Mouse (Mus musculus) frontal cortex, adult 2 months (tissue): ENCODE measurements around the gene Nckap1l. TPM values are rescaled to one million over a fixed set of nuclear protein-coding genes. Genes with fewer than 3 reads are reported as not detected.

Experiments used
- DNase-seq, 2 experiments: peaks; one replicate each; pipeline ENCODE4 v3.0.0; 2022; ENCODE audit warnings: low spot score in 1 of 2; ENCODE audit errors: extremely low spot score in 1 of 2
- polyA plus RNA-seq: library from polyadenylated mRNA; depleted of rRNA; stranded (reverse); fragments of >200 nt; gene quantifications from 2 replicates; pipeline ENCODE4 v1.2.3, GENCODE M21; 2012

Nckap1l gene
- polyA plus RNA-seq, 1 experiment, result 7.6 TPM

DNA sequence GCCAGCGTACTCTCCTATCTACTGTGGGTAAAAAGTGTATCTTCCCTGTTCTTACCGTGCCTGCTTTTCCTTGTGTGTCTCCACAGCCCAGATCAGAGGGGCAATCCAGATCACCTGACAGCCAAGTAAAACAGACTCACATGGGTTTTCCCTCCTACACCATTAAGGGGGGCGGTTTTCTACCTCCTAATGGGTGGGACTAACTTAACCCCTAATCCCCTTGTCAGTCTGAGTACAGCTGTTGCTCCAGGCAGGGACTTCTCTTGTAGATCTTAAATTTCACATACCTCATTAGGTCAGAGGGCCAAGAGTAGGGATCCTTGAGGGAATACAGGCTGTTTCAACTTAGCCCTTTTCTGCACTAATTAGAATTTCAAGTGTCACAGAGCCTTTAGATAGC lies 44.6 kb downstream of the Nckap1l start:
- DNase-seq, result no peak

DNA sequence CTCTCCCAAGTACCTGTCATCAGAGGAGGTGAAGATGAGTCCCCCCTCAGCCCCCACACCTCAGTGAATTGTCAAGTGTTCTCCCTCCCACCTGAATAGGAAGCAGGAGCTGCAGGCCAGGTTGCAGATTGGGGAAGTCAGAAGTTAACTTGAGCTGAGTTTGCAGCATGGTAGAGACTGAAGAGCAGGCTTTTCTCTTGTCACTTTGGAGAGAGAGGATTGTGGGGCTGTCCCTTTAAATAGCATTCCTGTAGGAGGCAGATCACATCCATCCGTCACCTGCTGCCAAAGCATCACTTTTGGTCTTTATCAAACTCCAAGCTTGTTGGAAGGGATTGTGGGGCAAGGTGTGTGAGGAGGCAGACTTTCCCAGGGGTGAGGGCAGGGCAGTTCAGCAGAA lies 47.1 kb downstream of the Nckap1l start:
- no peak for DNase-seq

DNA sequence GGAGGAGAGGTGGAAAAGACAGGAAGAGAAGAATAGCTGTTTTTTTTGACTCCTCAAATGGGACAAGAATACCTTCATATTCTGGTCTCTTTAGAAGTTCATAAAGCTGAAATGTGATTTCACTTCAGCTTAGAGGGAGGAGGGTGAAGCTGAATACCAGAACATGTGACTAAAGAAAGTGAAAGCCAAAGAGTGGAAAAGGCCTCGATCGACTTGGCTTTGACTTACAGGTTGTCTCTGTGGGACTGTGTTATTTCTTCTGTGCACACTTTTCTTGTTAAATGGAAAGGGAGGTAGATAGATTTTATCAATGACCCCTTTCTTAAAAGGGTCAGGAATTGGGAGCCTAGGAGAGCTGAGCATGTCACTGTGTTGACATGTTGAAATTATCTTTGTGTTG lies 47.6 kb downstream of the Nckap1l start:
- no peak for DNase-seq

DNA sequence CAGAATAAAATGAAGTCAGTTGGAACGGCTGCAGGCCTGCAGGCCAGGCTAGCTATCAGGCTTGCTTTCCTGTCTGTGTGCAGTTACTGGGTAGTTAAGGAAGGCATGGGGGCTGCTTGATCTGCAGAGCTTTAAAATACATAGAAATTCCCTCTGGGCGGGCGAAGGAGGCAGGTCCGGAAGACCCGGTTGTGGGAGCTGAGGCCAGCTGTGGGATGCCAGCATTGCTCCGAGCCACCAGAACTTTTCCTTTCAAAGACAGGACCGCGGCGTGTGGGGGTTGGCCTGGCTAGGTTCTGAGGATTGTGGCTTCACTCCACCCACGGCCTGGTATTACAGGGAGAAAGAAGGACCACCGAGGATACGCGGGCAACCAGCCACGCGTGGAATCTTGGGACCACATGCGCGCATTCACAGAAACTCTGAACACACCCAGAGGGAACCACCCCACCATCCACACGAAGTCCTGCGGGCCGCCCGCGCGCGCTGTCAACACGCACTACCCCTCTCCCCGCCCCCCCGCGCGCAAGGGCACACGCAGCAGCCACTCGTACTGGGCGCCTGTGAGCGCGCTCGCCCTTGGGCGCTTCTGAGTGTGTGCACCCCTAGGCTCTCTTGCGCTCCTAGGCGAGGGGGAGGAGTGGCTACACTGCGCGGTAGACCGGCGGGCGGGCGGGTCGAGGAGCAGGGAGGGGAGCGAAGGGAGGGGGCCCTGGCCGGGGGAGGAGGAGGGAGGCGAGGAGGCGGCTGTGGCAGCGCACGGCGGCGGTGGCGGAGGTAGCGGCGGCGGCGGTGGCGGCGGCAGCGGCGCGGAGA lies 49.0 kb downstream of the Nckap1l start, which contains the start of gene Pde1b:
Gene Pde1b (plus strand): TSS at position 600 of the 816 bp plus-strand sequence.
- peak in 1 of 2 experiments; percentile 64 for DNase-seq

DNA sequence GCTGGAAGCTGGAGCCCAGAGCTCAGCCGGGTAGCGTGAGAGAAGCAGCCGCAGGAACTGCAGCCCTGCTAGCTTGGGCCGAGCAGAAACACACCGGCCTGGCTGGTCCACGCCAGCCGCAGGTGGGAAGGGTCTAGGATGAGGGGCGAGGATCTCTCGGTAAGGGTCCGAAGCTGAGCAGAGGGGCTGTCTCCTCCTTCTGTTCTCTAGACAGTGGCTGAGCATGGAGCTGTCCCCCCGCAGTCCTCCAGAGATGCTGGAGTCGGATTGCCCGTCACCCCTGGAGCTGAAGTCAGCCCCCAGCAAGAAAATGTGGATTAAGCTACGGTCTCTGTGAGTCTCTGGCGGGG lies 49.6 kb downstream of the Nckap1l start:
- DNase-seq, result no peak

DNA sequence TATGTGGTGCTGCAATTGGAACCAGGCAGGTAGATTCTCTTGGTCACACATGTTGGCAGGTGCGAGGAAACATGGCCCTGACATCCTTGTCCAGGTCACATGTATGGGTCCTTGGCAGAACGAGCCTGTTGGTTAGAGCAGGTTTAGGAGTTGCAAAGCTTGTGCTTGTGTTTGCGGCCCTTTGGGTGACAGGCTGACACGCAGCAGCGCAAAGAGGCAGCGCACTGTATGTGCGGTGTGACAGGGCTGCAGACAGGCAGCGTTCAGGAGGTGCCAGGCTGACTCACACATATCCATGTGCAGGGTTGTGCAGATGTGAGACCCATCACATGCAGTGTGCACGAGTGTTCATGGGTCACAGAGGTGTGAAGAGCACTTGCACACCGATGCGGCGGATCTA lies 50.1 kb downstream of the Nckap1l start:
- no peak for DNase-seq

DNA sequence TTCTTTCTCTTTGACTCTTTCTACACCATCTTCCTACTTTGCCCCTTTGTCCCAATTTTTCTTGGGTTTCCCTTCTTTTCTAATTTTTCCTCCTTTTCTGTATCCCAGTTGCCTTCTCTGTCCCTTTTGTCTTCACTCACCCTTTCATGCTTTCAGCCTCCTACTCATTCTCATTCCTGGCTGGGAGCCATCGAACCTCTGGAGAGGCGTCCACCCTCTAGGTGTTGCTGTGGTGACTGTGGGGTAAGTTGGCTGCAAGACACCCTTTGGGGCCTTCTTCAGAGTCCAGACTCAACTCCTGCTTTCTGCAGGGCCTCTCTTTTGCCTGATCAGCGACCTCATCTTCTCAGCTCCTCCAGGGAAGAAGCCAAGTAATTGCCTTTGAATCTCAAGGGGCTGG lies 55.7 kb downstream of the Nckap1l start:
- no peak for DNase-seq

DNA sequence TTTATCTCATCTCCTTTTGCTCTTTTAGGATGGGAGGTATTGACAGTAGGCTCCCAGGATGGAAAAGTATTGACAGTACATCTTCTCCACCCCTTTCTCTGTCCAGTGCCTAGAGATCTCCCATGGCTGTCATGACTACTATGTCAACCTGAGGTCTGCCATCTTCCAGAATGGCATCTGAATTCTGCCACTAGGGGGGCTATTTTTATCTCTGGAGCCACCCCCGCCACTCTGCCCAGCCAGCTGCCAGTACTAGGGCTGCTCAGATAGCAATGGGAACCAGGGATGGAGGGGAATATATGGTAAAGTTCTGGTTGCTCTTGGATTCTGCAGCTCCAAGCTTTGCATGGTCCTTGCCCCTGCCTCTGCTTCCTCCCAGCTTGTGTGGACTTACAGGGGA lies 58.1 kb downstream of the Nckap1l start:
- DNase-seq, result peak in 1 of 2 experiments; percentile 70

DNA sequence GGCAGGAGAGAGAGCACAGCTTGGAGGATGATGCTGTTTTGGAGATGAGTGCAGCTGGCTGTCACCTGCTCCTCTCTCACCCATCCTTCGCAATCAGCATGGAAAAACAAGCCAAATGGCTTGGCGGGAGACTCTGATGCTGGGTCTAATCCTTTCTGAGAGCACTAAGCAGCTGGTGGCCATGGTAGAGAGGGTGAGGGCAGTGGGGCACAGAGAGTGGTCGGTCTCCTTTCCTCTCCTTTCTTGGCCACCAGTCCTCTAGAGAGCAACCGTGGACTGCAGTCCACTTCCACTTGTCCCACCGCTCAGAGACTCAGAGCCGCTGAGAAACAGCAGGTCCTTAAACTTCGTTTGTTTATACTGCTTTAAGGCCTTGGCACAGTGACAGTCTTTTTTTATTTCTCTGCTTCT lies 60.0 kb downstream of the Nckap1l start:
- peak in 1 of 2 experiments; percentile 37 for DNase-seq

DNA sequence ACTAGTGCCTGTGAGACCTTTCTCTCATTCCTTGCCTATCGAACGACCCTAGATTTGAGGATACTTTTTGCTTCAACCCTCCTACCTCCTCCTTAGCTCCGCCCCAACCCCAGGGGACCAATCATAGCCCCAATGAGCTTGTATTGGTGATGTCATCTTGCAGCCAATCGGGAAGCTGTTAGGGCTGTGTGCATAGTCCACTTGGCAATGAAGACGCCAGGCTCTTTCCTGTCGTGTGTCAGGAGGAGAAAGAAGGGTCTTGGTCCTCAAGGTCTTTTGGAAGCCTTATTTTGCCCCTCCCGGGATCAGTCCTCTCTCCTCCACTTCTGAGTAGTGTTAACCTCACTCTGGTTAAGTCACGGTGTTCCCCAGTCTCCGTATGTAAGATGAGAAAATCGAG lies 60.5 kb downstream of the Nckap1l start:
- DNase-seq, result peak; percentile 79 to 80

DNA sequence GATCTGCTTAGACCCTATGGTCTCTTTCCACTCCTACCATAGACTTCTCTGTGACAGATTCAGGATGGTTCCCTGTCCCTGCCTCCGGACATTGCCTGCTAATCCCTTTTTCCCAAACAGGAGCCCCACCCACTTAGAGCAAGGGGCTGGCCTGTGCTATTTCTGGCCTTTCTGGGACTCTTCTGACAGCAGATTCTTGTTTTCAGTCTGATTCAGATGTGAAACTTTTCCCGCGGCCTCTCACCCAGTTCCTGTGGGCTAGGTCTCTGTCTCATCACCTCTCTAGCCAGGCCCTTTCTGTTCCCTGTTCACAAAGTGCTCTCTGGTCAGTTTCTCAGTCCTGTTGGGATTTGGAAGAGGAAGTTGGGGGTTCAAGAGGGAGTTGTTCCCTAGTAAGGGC lies 61.3 kb downstream of the Nckap1l start:
- no peak for DNase-seq

DNA sequence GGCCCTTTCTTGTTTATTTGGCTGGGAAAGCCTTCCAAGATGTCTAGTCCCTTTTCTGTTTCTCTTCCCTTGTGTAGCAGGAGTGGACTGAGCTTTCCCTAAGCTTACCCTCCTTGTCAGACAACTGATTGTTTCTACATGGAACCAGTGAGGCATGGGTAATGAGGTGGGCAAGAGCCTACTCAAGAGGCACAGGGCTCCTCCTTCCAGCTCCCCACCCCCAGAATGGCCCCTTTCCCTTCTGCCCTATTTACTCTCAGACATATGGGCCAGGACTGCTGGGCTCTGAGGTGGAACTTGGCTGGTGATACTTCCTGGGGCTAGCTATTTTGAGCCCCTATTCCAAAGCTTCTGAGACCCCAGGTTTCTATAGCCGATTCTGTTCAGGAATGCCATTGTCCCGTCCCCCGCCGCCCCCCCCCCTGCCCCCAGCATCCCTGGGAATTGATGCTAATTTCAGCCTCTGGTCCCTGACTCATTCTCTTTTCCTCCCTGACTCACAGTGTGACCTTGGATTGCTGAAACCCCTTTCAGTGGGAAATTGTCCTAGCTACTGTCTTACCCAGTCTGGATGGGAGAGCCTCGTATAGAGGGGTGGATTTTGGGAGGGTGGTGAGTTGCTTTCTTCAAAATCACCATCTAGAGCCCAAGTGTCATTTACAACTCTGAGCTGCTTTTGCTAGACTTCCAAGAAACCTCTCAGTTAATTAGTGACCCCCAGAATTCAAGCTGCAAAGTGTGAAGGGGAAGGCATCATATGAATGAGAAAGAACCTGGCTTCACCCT lies 65.2 kb downstream of the Nckap1l start:
- no peak for DNase-seq

DNA sequence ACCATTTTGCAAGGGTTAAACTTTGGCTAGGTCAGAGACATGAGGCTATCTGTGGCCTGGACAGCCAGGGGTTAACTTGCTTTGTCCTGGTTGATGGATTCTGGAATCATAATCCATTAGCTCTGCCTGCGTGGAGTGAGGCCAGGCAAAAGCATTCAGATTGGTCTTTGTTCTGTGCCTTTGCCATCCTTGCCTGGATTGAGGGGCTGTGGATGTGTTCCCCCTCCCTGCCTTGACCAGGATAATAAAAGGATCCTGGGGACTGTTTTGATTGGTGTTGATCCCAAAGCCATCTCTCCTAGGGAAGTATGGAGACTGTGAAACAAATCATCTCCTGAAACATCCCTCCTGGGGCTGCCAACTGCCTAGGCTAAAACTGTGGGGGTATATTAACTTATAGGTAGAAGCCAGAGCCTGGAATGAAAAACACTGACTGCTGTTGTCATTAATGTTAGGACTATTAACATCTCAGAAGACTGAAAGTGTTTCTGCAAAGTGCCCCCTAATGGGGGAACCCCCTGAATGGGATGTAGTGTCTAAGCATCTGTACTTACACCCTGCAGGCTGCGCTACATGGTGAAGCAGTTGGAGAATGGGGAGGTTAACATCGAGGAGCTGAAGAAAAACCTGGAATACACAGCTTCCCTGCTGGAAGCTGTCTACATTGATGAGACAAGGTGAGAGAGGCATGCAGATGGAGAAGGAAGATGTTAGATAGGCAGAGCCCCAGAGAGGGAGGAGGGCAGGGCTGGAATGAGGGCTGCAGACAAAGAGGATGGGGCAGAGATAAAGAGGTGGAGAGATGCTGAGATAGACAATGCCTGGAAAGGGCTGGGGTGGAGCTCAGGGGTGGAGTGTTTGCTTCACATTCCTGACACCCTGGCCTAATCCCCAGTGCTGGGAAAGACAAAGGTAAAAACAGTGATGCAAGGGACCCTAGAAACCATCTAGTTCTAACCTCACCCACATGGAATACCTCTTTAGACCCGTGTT lies 66.1 kb downstream of the Nckap1l start:
- DNase-seq, result no peak

DNA sequence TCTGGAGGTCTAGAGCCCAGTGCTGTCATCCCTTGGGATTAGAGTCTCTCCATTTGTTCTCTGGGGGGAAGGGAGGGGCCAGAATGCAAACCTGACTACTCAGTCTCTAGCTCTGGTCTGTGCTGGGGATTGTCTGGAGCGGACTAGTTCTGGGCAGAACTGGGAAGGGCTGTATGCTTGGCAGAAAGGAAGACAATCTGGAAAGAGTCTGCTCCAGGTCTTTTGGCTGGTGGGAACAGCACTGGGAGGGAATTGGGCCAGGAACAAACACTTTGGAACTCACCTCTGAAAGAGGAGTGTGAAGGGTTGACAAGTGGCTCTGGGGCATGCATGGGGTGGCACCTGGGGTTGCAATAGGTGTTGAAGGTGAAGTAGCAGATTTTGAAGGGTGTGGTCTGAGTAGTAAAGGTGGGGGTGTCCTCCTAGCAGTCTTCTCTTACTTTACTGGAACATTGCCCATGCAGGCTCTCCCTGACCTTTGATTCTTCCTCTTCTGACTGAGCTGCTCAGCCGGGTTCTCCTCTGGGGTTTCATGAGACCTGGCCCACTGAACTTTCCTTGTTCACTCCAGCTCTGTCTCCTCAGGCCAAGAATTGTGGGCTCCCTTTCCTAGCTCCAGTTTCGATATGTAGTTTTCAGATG lies 69.0 kb downstream of the Nckap1l start:
- peak in 1 of 2 experiments; percentile 3 for DNase-seq

DNA sequence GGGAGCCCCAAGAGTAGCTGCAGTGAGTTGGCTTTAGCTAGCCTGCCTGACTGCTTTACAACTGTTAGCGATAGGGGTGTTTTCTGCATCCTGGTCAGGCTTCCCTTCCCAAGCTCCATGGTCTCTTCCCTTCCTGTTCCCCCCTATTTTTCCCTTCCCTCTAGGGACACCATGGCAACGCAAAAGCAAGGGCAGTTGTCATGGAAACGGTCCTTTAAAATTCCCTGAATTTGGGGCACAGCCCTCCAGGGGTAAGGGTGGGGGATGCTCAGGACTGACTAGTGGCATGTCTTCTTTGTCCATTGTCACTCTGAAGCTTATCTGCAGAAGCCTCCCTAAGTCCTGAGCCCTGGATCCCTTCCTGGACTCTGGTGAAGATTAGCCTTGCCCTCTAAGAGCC lies 69.6 kb downstream of the Nckap1l start:
- DNase-seq, result peak in 1 of 2 experiments; percentile 27

DNA sequence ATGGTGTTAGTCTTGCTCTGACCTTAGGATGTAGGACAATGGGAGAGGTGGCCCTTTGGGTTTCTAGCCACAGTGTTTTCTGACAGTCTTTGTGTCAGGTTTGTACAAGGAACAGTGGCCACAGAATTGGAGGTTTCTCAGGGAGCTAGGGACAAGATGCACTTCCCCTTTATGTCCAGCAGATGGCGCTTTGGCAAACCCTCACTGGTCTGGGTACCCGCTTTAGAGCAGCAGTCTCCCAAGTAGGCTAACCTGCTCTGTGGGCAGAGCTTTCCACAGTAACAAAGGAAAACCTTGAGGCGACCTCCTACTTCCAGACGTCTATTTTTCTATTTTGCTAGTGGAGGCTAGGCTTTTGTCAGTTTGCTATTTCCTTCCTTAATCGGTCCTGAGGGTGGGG lies 76.8 kb downstream of the Nckap1l start:
- DNase-seq, result peak; percentile 52 to 87

DNA sequence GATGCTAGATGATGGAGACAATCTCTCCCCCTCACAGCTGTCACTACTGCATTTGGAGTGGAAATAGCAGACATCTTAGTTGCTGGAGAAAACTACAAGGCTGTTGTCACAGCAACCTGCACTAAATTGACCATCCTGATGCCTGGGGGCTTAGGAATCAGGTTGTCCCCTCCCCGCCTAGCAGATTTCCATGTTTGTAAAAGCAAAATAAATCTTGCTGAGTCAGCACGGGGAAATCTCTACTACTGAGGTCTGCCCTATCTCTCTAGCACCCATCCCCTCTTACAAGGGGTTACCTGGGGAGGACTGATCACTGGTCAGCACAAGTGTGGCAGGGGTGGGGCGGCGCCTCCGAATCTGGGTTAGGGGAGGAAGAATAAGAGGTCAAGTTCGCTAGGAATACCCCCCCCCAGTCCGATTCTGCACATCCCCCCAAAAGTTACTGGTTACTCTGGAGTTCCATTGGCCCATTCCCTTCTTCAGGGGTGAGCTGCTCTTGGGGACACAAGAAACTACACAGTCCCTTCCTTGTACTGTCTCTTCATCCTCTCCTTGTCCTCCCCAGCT lies 80.5 kb downstream of the Nckap1l start:
- DNase-seq, result peak in 1 of 2 experiments; percentile 18

DNA sequence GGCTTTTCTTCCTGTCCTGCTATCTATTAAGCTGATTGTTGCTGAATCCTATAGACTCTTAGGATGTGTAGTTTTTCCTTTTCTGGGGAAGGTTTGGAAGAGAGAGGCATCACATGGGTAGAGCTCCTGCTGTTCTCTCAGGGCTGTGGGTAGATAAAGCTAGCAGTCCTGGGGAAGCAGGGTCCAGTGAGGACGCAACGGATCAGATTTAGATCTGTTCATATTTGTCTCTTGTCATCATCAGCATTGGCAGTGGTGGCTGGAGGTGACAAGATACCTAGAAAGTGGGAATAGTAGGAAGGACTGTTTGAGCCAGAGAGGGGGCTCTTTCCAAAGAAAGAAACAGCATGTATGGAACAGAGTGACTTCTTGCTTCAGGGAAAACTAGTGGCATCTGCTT lies 81.4 kb downstream of the Nckap1l start:
- peak in 1 of 2 experiments; percentile 20 for DNase-seq

DNA sequence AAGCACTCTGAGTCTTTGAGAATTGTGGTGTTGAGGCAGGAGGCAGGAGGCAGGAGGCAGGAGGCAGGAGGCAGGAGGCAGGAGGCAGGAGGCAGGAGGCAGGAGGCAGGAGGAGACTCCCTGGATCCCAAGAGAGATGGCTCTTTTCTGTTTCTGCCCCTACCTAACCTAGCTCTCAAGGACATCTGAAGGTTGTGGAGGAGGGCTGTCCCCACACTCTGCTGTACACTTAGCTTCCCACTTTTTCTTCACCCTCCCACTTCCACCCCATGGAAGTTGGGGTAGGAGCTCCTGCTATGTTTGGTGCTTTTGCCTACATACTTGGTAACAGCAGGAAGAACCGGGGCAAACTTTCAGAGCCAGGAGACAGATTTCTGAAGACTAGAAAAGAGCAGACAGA lies 82.2 kb downstream of the Nckap1l start:
- peak in 1 of 2 experiments; percentile 33 for DNase-seq

DNA sequence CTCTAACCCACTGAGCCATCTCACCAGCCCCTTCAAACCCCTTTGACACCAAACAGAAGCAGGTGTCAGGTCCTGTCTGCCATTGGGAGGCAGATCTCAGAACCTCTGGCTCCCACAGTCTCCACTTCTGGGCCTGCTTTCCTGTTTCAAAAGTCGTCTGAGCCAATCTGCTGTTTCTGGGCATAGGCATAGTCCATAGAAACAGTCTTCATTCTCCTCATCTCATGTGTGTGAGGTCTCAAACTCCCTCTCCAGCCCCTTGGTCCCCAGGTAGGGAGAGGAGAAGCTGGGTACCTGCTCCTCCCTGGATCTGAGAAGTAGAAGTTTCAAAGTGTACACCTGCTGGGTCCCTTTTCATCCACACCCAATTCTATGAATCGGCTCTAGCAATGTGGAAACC lies 82.9 kb downstream of the Nckap1l start:
- DNase-seq, result no peak
